Mouse (Mus musculus) olfactory bulb, adult 2 months (tissue): ENCODE results near the gene Armh1.

Experiments used
- CTCF ChIP-seq: fragments of 200-500 bp; IDR thresholded peaks from 2 replicates; pipeline ENCODE4 v1.5.1; 2012; ENCODE audit warnings: low read depth, mild to moderate bottlenecking, low read length, moderate library complexity; ENCODE audit not compliant: insufficient read depth
- POLR2A ChIP-seq: fragments of 200-500 bp; IDR thresholded peaks from 2 replicates; pipeline ENCODE4 v1.6.1; 2012; ENCODE audit warnings: mild to moderate bottlenecking, low read depth, low read length, moderate library complexity; ENCODE audit not compliant: insufficient read depth

DNA sequence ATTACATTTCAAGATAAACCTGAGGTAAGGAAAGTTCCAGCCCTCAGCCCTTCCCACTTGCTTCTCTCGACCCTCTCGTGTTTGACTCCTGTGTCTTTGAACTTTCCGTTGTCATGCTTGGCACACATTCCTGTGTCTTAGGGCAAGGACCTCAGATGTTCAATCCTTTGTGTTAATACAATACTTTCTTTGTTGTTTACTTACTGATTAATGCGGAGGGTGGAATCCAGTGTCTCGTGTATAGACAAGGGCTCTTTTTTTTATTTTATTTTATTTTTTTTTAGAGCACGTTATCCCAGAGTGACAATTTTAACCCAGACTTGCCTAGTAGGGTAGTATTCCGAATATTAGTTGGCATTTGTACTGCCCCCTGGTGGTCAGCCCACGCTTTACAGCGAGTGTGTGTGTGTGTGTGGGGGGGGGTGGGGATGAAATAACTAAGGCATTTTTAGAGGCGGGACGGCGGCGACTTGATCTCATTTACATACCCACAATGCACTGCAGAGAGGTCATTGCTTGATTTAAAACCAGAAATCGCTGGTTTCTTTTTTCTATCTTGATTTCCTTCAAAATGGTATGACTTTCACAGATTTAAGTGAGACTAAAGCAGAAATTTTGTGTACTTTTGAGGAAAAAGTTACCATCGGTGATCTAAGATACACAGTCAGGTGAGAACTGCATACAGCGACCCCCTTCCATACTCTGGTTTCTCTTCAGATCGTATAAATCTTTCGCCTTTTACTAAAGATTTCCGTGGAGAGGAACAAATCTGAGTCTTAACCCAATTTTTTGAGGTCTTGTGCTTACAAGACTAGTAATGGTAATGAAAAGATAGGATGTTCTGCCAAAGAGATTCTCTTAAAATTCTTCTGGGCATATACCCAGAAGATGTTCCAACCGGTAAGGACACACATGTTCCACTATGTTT, 41.5 kb downstream of the Armh1 start:
- no peak for TF ChIP-seq CTCF
- no peak for TF ChIP-seq POLR2A
